Mouse (Mus musculus): ENCODE data around the gene Kars.

The Kars gene

DNA sequence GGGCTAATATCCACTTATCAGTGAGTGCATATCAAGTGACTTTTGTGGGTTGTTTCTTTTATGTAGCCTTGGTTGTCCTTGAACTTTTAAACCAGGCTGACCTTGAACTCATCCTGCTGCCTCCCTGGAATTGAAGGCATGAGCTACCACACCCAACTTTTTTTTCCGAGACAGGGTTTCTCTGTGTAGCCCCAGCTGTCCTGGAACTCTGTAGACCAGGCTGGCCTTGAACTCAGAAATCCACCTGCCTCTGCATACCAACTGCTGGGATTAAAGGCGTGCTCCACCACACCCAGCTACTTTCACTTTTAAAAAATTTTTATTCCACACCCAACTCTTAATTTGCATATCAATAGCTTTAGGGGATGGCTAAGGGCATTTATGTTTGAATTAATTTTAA is 67.6 kb downstream of the Kars start:
- no peak for DNase-seq (ENCODE audit: low spot score)

All from MN1 (cell line).